Mouse (Mus musculus): ENCODE data around the gene Sult1c1.
"Not testable (repeated sequence)": the region's sequence is repeated elsewhere in the genome, so short reads cannot be mapped to it uniquely, and the experiment has no call there.

Gene Sult1c1

GRCm38 (mm10) chr17:53990574-53990973 lies at the start of gene Sult1c1:
Gene Sult1c1, minus strand, starts transcription at chr17:53990674.
- no peak for DNase-seq

- peak in 1 of 2 experiments; percentile 63 for DNase-seq
These were observed 23.7 kb upstream of the Sult1c1 start for GRCm38 (mm10) chr17:54014204-54014603.

GRCm38 (mm10) chr17:54011196-54011595 lies 20.7 kb upstream of the Sult1c1 start:
- DNase-seq, result no peak

- DNase-seq, result not testable (repeated sequence)
These were observed 20.1 kb upstream of the Sult1c1 start for GRCm38 (mm10) chr17:54010536-54010935.

- DNase-seq, result no peak
These were observed 13.0 kb upstream of the Sult1c1 start for GRCm38 (mm10) chr17:54003522-54003921.

- DNase-seq, result no peak
These were observed 16.9 kb downstream of the Sult1c1 start for GRCm38 (mm10) chr17:53973606-53974005.

- no peak for DNase-seq
These were observed 48.8 kb downstream of the Sult1c1 start for GRCm38 (mm10) chr17:53941569-53942162.

GRCm38 (mm10) chr17:53940726-53941125 lies 49.7 kb downstream of the Sult1c1 start:
- peak; percentile 14 to 42 for DNase-seq
